Mouse (Mus musculus) bone marrow macrophage, adult 2 months (primary cell): ENCODE data around the gene Rb1.

Experiments
- CTCF ChIP-seq: IDR thresholded peaks from 2 replicates; pipeline ENCODE4 v1.5.1; 2012; ENCODE audit warnings: low read depth, mild to moderate bottlenecking, low read length, moderate library complexity
- POLR2A ChIP-seq: IDR thresholded peaks from 2 replicates; pipeline ENCODE4 v1.6.1; 2012; ENCODE audit warnings: mild to moderate bottlenecking, low read depth, low read length, borderline replicate concordance

DNA sequence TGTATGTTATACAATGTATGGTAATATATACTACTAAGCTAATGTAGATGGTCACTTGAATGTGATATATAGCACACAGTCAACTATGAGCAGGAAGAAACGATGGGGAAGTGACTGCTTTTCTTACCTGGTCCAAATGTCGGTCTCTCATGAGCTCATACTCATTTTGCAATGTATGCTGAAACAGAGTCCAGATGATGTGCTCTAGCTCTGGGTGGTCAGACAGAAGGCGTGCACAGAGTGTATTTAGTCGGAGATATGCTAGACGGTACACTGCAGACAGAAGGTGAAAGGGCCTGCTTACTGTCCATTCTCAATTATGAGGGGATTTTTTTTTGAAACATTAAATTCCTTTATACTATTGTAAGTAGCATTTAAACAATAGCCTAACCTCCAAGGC lies 114.1 kb downstream of the Rb1 start:
- TF ChIP-seq CTCF (no peak), POLR2A (no peak)
